Mouse (Mus musculus) lung, postnatal 0 days (tissue): ENCODE results near the gene 6430550D23Rik.
"Not testable (repeated sequence)": the region's sequence is repeated elsewhere in the genome, so short reads cannot be mapped to it uniquely, and the experiment has no call there.

Experiments
- CTCF ChIP-seq: IDR thresholded peaks from 2 replicates; pipeline ENCODE4 v1.5.1; 2016; ENCODE audit warnings: antibody characterized with exemption, mild to moderate bottlenecking
- EP300 ChIP-seq: IDR thresholded peaks from 2 replicates; pipeline ENCODE4 v1.6.1; 2016; ENCODE audit warnings: antibody characterized with exemption, mild to moderate bottlenecking, control low read depth

- TF ChIP-seq CTCF, EP300: not testable (repeated sequence)
Measured at GRCm38 (mm10) chr2:155925213-155925612, 82.6 kb downstream of the 6430550D23Rik start.
